Mouse (Mus musculus) urinary bladder, postnatal 36 days (tissue): ENCODE measurements around the gene Olfr1394.
"Not testable (repeated sequence)": the region's sequence is repeated elsewhere in the genome, so short reads cannot be mapped to it uniquely, and the experiment has no call there.

ENCODE experiments used
- DNase-seq, 2 experiments: peaks; one replicate each; pipeline ENCODE4 v3.0.0; 2022; ENCODE audit warnings: low spot score in 2 of 2, mixed read lengths in 1 of 2

Olfr1394 gene

GRCm38 (mm10) chr11:49154077-49154476 is at the start of gene Olfr1394:
Gene Olfr1394, plus strand, starts transcription at chr11:49154377.
- DNase-seq, result no peak

GRCm38 (mm10) chr11:49105752-49106151 is 48.4 kb upstream of the Olfr1394 start:
- no peak for DNase-seq

- DNase-seq, result no peak
Measured at GRCm38 (mm10) chr11:49107650-49108537, 46.3 kb upstream of the Olfr1394 start.

DNA sequence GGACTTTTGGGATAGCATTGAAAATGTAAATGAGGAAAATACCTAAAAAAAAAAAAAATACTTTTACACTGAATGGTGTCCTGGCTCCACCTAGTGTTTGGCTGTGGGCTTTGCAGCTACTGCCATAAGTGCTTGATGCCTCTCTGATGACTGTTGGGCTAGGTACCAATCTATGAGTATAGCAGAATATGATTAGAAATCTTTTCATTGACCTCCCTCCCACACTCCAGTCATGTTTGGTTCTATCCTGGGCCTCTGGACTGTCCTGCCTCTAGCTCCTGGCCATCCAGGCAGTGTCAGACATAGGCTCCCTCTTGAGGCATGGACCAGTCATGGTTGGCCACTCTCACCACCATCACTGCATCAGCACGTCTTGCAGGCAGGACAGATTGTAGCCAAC is 45.3 kb upstream of the Olfr1394 start:
- DNase-seq, result no peak

GRCm38 (mm10) chr11:49111000-49111399 is 43.2 kb upstream of the Olfr1394 start:
- DNase-seq, result no peak

DNA sequence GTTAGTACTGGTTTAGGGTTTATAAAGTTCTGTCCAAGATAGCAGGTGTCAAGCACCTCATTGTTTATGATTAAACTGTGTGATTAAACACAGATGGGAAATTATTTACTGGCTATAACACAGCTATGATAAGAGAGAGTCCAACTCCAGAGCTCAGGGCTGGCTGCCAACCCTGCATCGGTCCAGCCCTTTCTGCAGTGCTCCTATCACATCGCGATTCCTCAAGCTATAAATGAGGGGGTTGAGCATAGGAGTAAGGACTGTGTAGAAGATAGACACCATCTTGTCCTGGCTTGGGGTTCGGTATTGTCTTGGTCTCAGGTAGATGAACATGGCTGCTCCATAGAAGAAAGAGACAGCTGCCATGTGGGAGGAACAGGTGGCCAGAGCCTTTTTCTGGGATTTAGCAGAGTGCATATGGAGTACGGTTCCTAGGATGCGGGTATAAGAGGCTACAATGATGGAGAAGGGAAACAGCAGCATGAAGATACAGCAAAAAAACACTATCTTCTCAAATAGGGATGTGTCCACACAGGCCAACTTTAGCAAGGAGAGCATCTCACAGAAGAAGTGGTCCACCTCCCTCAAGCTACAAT is 41.5 kb upstream of the Olfr1394 start:
- DNase-seq, result no peak

DNA sequence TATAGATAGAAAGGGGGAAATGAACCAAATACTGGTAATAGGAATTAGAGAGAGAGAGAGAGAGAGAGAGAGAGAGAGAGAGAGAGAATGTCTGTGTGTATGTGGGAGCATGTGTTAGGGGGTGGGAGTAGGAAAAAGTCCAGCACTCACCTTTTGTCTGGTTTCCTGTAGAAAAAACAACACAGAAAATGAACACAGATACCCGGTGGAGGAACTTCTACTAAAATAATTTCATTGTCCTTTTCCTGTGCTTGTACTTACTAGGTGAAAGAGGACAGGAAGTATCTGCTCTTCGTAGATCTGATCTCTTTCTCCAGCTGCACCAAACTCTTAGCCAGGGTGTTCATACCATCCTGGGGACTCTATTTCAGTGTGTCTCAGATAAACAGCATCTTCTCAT is 40.0 kb upstream of the Olfr1394 start:
- no peak for DNase-seq

DNA sequence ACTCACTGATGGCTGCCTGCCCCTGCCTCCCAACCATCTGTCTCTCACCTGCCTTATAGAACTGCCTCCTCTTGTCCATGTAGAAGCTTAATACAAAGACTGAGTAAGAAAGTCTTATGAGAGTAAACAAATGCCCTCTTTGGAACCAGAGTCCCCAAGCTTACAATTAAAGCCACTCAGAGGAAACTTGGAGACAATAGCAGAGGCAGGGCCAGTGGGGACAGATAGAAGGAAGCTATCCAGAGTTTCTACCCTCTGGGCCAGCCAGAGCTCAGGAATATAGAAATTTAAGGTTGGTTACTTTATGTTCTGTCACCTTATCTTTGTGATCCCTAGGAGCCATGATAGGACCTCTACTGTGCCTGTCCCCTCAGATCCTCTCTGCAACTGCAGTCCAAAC is 39.4 kb upstream of the Olfr1394 start, which contains the start of gene Olfr1396:
Olfr1396 (minus strand) TSS at position 101 of the 400 bp plus-strand sequence.
- DNase-seq, result no peak

GRCm38 (mm10) chr11:49119635-49120034 is 34.5 kb upstream of the Olfr1394 start:
- no peak for DNase-seq

DNA sequence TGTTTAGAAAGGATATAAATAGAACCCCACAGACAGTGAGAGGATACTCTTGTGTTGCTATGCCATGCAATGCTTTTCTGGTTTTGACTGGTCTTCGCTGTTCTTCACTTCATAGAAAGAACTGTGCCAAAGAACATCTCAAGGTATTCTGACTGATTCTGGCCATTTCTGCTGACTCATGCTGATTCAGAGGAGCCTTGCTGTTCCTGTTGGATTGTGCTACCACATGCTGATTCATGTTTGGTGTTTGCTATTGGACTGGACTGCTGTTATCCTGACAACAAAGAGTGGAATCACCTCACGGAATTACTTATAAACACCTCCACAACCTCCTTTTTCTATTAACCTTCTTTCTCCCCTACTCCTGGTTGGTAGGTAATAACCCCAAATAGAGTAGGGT is 30.0 kb upstream of the Olfr1394 start:
- no peak for DNase-seq

GRCm38 (mm10) chr11:49141974-49142373 is 12.2 kb upstream of the Olfr1394 start, which contains the start of gene Olfr1395:
Gene Olfr1395, plus strand, starts transcription at chr11:49142274.
- DNase-seq, result no peak

GRCm38 (mm10) chr11:49156821-49157814 is 2.9 kb downstream of the Olfr1394 start:
- no peak for DNase-seq

DNA sequence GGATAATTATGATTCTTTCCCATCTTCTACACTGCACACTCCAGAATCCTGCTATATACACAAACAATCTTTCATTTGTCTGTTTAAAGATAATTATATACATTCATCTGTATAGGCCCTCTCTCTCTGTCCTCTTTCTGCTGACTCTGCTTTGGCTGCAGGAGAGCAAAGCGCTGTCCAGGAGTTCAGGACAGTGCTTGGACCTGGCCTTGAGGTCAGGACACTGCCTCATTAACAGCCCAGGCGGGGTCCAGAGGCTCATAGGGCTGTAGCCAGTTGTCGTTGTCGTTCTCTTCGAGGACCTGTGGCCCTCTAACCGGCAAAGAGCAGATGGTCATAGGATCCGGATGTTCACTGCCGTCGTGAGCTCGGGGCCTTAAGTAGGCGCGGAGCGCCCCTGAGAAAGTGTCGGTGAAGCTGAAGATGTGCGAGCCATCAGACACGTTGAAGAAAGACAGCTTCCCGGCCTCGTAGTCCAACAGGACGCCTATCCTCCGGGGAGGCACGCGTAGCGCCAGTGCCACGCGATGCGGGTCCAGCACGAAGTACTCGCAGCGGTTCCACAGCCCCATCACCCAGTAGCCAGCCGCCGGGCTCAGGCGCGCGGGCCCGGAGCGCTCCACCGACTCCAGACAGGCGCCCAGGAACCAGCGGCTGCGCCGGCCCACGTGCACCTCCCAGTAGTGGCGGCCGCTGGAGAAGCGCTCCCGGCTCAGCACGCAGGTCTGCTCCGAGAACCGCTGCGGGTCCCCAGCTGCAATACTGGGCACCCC is 14.8 kb downstream of the Olfr1394 start:
- DNase-seq, result no peak

- DNase-seq, result no peak
Measured at GRCm38 (mm10) chr11:49170576-49170975, 16.4 kb downstream of the Olfr1394 start.

- no peak for DNase-seq
Measured at GRCm38 (mm10) chr11:49175345-49175744, 21.2 kb downstream of the Olfr1394 start.

GRCm38 (mm10) chr11:49176047-49176779 is 22.0 kb downstream of the Olfr1394 start:
- DNase-seq, result not testable (repeated sequence)

GRCm38 (mm10) chr11:49183172-49183571 is 29.0 kb downstream of the Olfr1394 start:
- no peak for DNase-seq

GRCm38 (mm10) chr11:49186452-49186851 is 32.3 kb downstream of the Olfr1394 start:
- DNase-seq, result no peak

DNA sequence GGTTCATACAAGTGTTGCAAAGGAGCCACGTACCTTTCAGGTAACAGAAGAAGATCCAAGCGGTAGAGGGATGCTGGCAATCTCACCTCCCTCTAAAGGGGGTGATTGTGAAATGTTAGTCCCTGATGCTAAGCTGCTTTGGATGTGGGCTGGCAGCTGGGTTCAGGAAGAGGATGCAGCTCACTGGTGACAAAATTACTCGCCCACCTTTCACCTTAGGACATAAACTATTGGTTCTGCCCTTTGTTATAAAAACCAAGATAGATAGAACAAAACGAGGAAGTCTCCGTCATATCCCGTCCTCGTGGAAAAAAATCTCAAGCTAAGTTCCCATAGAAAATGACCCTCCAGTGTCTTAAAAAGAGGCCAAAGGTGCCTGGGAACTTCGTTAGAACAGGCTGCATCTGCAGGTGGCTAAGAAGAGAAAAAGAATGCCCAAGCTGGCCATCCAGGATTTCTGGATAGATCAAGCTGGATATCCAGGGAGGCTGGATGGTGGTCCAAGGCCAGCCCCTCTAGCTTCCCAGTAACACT is 32.8 kb downstream of the Olfr1394 start, which contains the start of gene Btnl9:
Btnl9 (minus strand) TSS at position 205 of the 534 bp plus-strand sequence.
- DNase-seq, result no peak

GRCm38 (mm10) chr11:49187701-49188100 is 33.5 kb downstream of the Olfr1394 start:
- DNase-seq, result no peak
